Mouse (Mus musculus) stomach, postnatal 0 days (tissue): ENCODE data around the gene Lypla2. TPM values are rescaled to one million over a fixed set of nuclear protein-coding genes. Genes with fewer than 3 reads are reported as not detected.

Source experiments
- ATAC-seq: fragments of 200-750 bp; cut with Nextera tagmentation; 2 replicates; pipeline ENCODE4 v1.8.0; 2017; ENCODE audit not compliant: low FRiP score, low TSS enrichment
- DNase-seq: peaks from one replicate; pipeline ENCODE4 v3.0.0-alpha.2; 2016; ENCODE audit warnings: low spot score
- H3K27ac ChIP-seq: fragments of 300-500 bp; sonication (generic); replicated peaks from 2 replicates; pipeline ENCODE4 v1.5.1; 2014; ENCODE audit warnings: mild to moderate bottlenecking, control low read depth
- H3K27me3 ChIP-seq: fragments of 300-500 bp; sonication (generic); 2 replicates; pipeline ENCODE4 v1.6.1; 2014; ENCODE audit warnings: low read length; ENCODE audit not compliant: control insufficient read depth, insufficient read depth
- H3K36me3 ChIP-seq: fragments of 300-500 bp; sonication (generic); 2 replicates; pipeline ENCODE4 v1.6.1; 2014; ENCODE audit warnings: low read length, mixed read lengths; ENCODE audit not compliant: control insufficient read depth, insufficient read depth
- H3K4me1 ChIP-seq: fragments of 300-500 bp; sonication (generic); replicated peaks from 2 replicates; pipeline ENCODE4 v1.6.1; 2014; ENCODE audit warnings: antibody characterized with exemption; ENCODE audit not compliant: control insufficient read depth, insufficient read depth
- H3K4me2 ChIP-seq: fragments of 300-500 bp; sonication (generic); replicated peaks from 2 replicates; pipeline ENCODE4 v1.6.1; 2014; ENCODE audit warnings: low read depth, mild to moderate bottlenecking, control low read depth, moderate library complexity
- H3K4me3 ChIP-seq: fragments of 300-500 bp; sonication (generic); 2 replicates; pipeline ENCODE4 v1.5.1; 2014; ENCODE audit warnings: low read depth, low read length, control low read depth
- H3K9ac ChIP-seq: fragments of 300-500 bp; sonication (generic); 2 replicates; pipeline ENCODE4 v1.6.1; 2014; ENCODE audit warnings: mild to moderate bottlenecking, low read length, control low read depth, mixed read lengths
- H3K9me3 ChIP-seq: fragments of 300-500 bp; sonication (generic); 2 replicates; pipeline ENCODE4 v1.6.1; 2016; ENCODE audit warnings: low read length; ENCODE audit not compliant: control insufficient read depth
- CTCF ChIP-seq: IDR thresholded peaks from 2 replicates; pipeline ENCODE4 v1.5.1; 2016; ENCODE audit warnings: antibody characterized with exemption, low read depth, mild to moderate bottlenecking, moderate library complexity
- EP300 ChIP-seq: optimal IDR thresholded peaks from 2 replicates; pipeline ENCODE3; 2016; ENCODE audit warnings: antibody characterized with exemption
- WGBS: fragments of 180-500 bp; shearing (Covaris S2); extraction: QIAGEN DNeasy Blood & Tissue Kit; methylation state at CpG from one replicate; pipeline ENCODE4 v1.1.7; 2014; 5-methylcytosine and 5-hydroxymethylcytosine counted together
- polyA plus RNA-seq: library from polyadenylated mRNA; unstranded; fragments of >200 nt; fragmentation: Nextera tagmentation; extraction: Ambion mirVana; gene quantifications from 2 replicates; pipeline ENCODE4 v1.2.1, GENCODE M21; 2015

The Lypla2 gene
- polyA plus RNA-seq, 1 experiment from 2014 or later, result 88.6 TPM

GRCm38 (mm10) chr4:135951505-135951904 lies 20.9 kb downstream of the Lypla2 start:
- Histone ChIP-seq H3K4me1 (0 out of 2 replicates have a peak, but pooled peaks cover 2% of the 10 kb centered on the region), H3K27ac (no peak overlapping the region)
- WGBS, result 97% methylated on average over 3 of the region's 3 CpGs

GRCm38 (mm10) chr4:135950365-135950764 lies 22.1 kb downstream of the Lypla2 start:
- Histone ChIP-seq H3K9ac (no peak overlapping the region), H3K9me3 (no peaks in the 10 kb centered on the region), H3K4me3 (no peak overlapping the region), H3K27ac (peak overlapping the region; percentile 45; the same call in 1 of the 2 replicates), H3K36me3 (peaks cover under 1% of the 10 kb centered on the region), H3K4me1 (0 out of 2 replicates have a peak, but pooled peaks cover 2% of the 10 kb centered on the region), H3K4me2 (no peak overlapping the region), H3K27me3 (no peaks in the 10 kb centered on the region)
- DNase-seq (no peak), ATAC-seq (no peak)
- no peak for TF ChIP-seq EP300
- no peak for TF ChIP-seq CTCF
- 69% methylated on average over 6 of the region's 6 CpGs for WGBS

More at GRCm38 (mm10) chr4:135951505-135951904, 20.9 kb downstream of the Lypla2 start:
- Histone ChIP-seq H3K4me3 (no peak overlapping the region), H3K9me3 (no peaks in the 10 kb centered on the region), H3K9ac (no peak overlapping the region), H3K4me2 (no peak overlapping the region), H3K27me3 (no peaks in the 10 kb centered on the region), H3K36me3 (peaks cover 7% of the 10 kb centered on the region)
- ATAC-seq (no peak), DNase-seq (no peak)
- no peak for TF ChIP-seq EP300
- TF ChIP-seq CTCF, result peak; percentile 56

- WGBS, result 50% methylated on average over 6 of the region's 6 CpGs
- Histone ChIP-seq H3K4me2 (no peak overlapping the region), H3K27me3 (no peaks in the 10 kb centered on the region), H3K36me3 (no peaks in the 10 kb centered on the region; the same call in 1 of the 2 replicates), H3K27ac (peak overlapping the region; percentile 45), H3K4me1 (0 out of 2 replicates have a peak, but pooled peaks cover 2% of the 10 kb centered on the region), H3K9ac (no peak overlapping the region), H3K4me3 (no peak overlapping the region), H3K9me3 (no peaks in the 10 kb centered on the region)
- TF ChIP-seq EP300 (no peak), CTCF (no peak)
- peak; percentile 35 for ATAC-seq
- DNase-seq, result no peak
These were observed 22.5 kb downstream of the Lypla2 start for GRCm38 (mm10) chr4:135949911-135950310.

- H3K27ac ChIP-seq, result peak overlapping the region; percentile 45
- no peak for ATAC-seq
- H3K4me3 ChIP-seq, result no peak overlapping the region
- H3K36me3 ChIP-seq, result no peaks in the 10 kb centered on the region
- H3K9me3 ChIP-seq, result no peaks in the 10 kb centered on the region
- TF ChIP-seq CTCF, result no peak
- TF ChIP-seq EP300, result no peak
- no peak overlapping the region for H3K9ac ChIP-seq
- H3K4me1 ChIP-seq, result 0 out of 2 replicates have a peak, but pooled peaks cover 2% of the 10 kb centered on the region
- WGBS, result 79% methylated on average over 10 of the region's 10 CpGs
- no peak overlapping the region for H3K4me2 ChIP-seq
- DNase-seq, result no peak
- no peaks in the 10 kb centered on the region for H3K27me3 ChIP-seq
These were observed 23.0 kb downstream of the Lypla2 start for GRCm38 (mm10) chr4:135949475-135949874.

- Histone ChIP-seq H3K4me1 (0 out of 2 replicates have a peak, but pooled peaks cover 2% of the 10 kb centered on the region), H3K4me2 (peak overlapping the region; percentile 17; the same call in 1 of the 2 replicates), H3K27ac (peak overlapping the region; percentile 78), H3K4me3 (0 out of 2 replicates have a peak overlapping the region, but pooled peaks have one; percentile 4), H3K36me3 (no peaks in the 10 kb centered on the region), H3K27me3 (no peaks in the 10 kb centered on the region), H3K9ac (peak overlapping the region; percentile 8; the same call in 1 of the 2 replicates), H3K9me3 (no peaks in the 10 kb centered on the region)
- peak; percentile 62 for DNase-seq
- TF ChIP-seq CTCF (no peak), EP300 (no peak)
- peak; percentile 43 for ATAC-seq
- WGBS, result 76% methylated on average over 8 of the region's 8 CpGs
These were observed 24.3 kb downstream of the Lypla2 start for GRCm38 (mm10) chr4:135948142-135948541.

GRCm38 (mm10) chr4:135946659-135947301 lies 25.6 kb downstream of the Lypla2 start:
- DNase-seq (no peak), ATAC-seq (0 out of 2 replicates have a peak, but pooled peaks have one; percentile 1)
- peak overlapping the region; percentile 82 for H3K4me3 ChIP-seq

More at GRCm38 (mm10) chr4:135946659-135947301, 25.6 kb downstream of the Lypla2 start:
- peak overlapping the region; percentile 80 for H3K4me2 ChIP-seq
- 0 out of 2 replicates have a peak, but pooled peaks cover 2% of the 10 kb centered on the region for H3K4me1 ChIP-seq
- TF ChIP-seq EP300 (no peak), CTCF (peak; percentile 6; the same call in 1 of the 2 replicates)
- H3K9ac ChIP-seq, result peak overlapping the region; percentile 91
- WGBS, result under 1% methylated on average over 28 of the region's 28 CpGs
- no peaks in the 10 kb centered on the region for H3K36me3 ChIP-seq
- no peaks in the 10 kb centered on the region for H3K27me3 ChIP-seq
- no peaks in the 10 kb centered on the region for H3K9me3 ChIP-seq
- H3K27ac ChIP-seq, result peak overlapping the region; percentile 88
